Mouse (Mus musculus): ENCODE results near the gene Abcc4.

Gene Abcc4

GRCm38 (mm10) chr14:118638447-118639275 is 67.4 kb downstream of the Abcc4 start:
- peak; percentile 56 for DNase-seq (ENCODE audit: low read depth, low spot score)

- DNase-seq (ENCODE audit: low read depth, low spot score) = no peak
These were observed 70.4 kb downstream of the Abcc4 start for GRCm38 (mm10) chr14:118635493-118636183.

- DNase-seq (ENCODE audit: low read depth, low spot score) = no peak
These were observed 76.4 kb downstream of the Abcc4 start for GRCm38 (mm10) chr14:118629649-118630048.

- peak; percentile 77 for DNase-seq (ENCODE audit: low read depth, low spot score)
These were observed 84.6 kb downstream of the Abcc4 start for GRCm38 (mm10) chr14:118621449-118621789.

- no peak for DNase-seq (ENCODE audit: low read depth, low spot score)
These were observed 85.1 kb downstream of the Abcc4 start for GRCm38 (mm10) chr14:118620773-118621448.

GRCm38 (mm10) chr14:118616698-118617311 is 89.2 kb downstream of the Abcc4 start:
- DNase-seq (ENCODE audit: low read depth, low spot score) = no peak

GRCm38 (mm10) chr14:118613734-118614133 is 92.3 kb downstream of the Abcc4 start:
- no peak for DNase-seq (ENCODE audit: low read depth, low spot score)

GRCm38 (mm10) chr14:118611714-118612113 is 94.3 kb downstream of the Abcc4 start:
- no peak for DNase-seq (ENCODE audit: low read depth, low spot score)

- peak; percentile 51 for DNase-seq (ENCODE audit: low read depth, low spot score)
These were observed 95.2 kb downstream of the Abcc4 start for GRCm38 (mm10) chr14:118610786-118611185.

- no peak for DNase-seq (ENCODE audit: low read depth, low spot score)
These were observed 97.1 kb downstream of the Abcc4 start for GRCm38 (mm10) chr14:118608816-118609465.

- DNase-seq (ENCODE audit: low read depth, low spot score) = no peak
These were observed 97.7 kb downstream of the Abcc4 start for GRCm38 (mm10) chr14:118608317-118608716.

GRCm38 (mm10) chr14:118606476-118606875 is 99.5 kb downstream of the Abcc4 start:
- no peak for DNase-seq (ENCODE audit: low read depth, low spot score)

- peak; percentile 45 for DNase-seq (ENCODE audit: low read depth, low spot score)
These were observed 101.1 kb downstream of the Abcc4 start for GRCm38 (mm10) chr14:118604903-118605302.

- no peak for DNase-seq (ENCODE audit: low read depth, low spot score)
These were observed 104.0 kb downstream of the Abcc4 start for GRCm38 (mm10) chr14:118602031-118602430.

GRCm38 (mm10) chr14:118600746-118601145 is 105.3 kb downstream of the Abcc4 start:
- no peak for DNase-seq (ENCODE audit: low read depth, low spot score)

GRCm38 (mm10) chr14:118598757-118599156 is 107.3 kb downstream of the Abcc4 start:
- no peak for DNase-seq (ENCODE audit: low read depth, low spot score)

- DNase-seq (ENCODE audit: low read depth, low spot score) = no peak
These were observed 111.6 kb downstream of the Abcc4 start for GRCm38 (mm10) chr14:118594463-118594862.

- peak; percentile 56 for DNase-seq (ENCODE audit: low read depth, low spot score)
These were observed 114.3 kb downstream of the Abcc4 start for GRCm38 (mm10) chr14:118591477-118592403.

- no peak for DNase-seq (ENCODE audit: low read depth, low spot score)
These were observed 123.6 kb downstream of the Abcc4 start for GRCm38 (mm10) chr14:118582333-118582941.

GRCm38 (mm10) chr14:118581673-118582072 is 124.3 kb downstream of the Abcc4 start:
- no peak for DNase-seq (ENCODE audit: low read depth, low spot score)

Data from R1 (cell line).